Mouse (Mus musculus) heart, embryonic 14.5 days (tissue): ENCODE results near the gene Rnf34. TPM values are rescaled to one million over a fixed set of nuclear protein-coding genes. Genes with fewer than 3 reads are reported as not detected.

Experiments
- ATAC-seq: fragments of 200-750 bp; cut with Nextera tagmentation; 2 replicates; pipeline ENCODE4 v1.8.0; 2017; ENCODE audit warnings: low read depth, moderate TSS enrichment; ENCODE audit not compliant: insufficient number of reproducible peaks, insufficient read depth, low FRiP score
- H3K27ac ChIP-seq, 2 experiments: fragments of 200-500 bp in 1 of 2; fragments of 300-500 bp in 1 of 2; sonication (generic) in 1 of 2; replicated peaks in 1 of 2; 2 replicates each; pipeline ENCODE4 v1.5.1; 2012 to 2014; ENCODE audit warnings: low read depth in 2 of 2, low read length in 2 of 2, control low read depth in 1 of 2, mild to moderate bottlenecking in 1 of 2, mixed read lengths in 1 of 2; ENCODE audit not compliant: control insufficient read depth in 1 of 2, insufficient read depth in 1 of 2
- H3K27me3 ChIP-seq: fragments of 300-500 bp; sonication (generic); 2 replicates; pipeline ENCODE4 v1.6.1; 2014; ENCODE audit warnings: mild to moderate bottlenecking, low read length, control low read depth; ENCODE audit not compliant: control insufficient read depth, insufficient read depth
- H3K36me3 ChIP-seq: fragments of 300-500 bp; sonication (generic); 2 replicates; pipeline ENCODE4 v1.6.1; 2014; ENCODE audit warnings: mild to moderate bottlenecking, control low read depth, low read length, mixed read lengths; ENCODE audit not compliant: control insufficient read depth, insufficient read depth
- H3K4me1 ChIP-seq, 2 experiments: fragments of 200-500 bp in 1 of 2; fragments of 300-500 bp in 1 of 2; sonication (generic) in 1 of 2; 2 replicates each; pipeline ENCODE4 v1.6.1; 2012 to 2014; ENCODE audit warnings: low read length in 2 of 2, control low read depth in 1 of 2, mixed read lengths in 1 of 2; ENCODE audit not compliant: control insufficient read depth in 2 of 2, insufficient read depth in 2 of 2
- H3K4me2 ChIP-seq: fragments of 300-500 bp; sonication (generic); 2 replicates; pipeline ENCODE4 v1.6.1; 2014; ENCODE audit warnings: mild to moderate bottlenecking, low read length
- H3K4me3 ChIP-seq, 2 experiments: fragments of 200-500 bp in 1 of 2; fragments of 300-500 bp in 1 of 2; sonication (generic) in 1 of 2; 2 replicates each; pipeline ENCODE4 v1.5.1; 2012 to 2014; ENCODE audit warnings: low read length in 2 of 2, mild to moderate bottlenecking in 2 of 2, control low read depth in 1 of 2, low read depth in 1 of 2, moderate library complexity in 1 of 2; ENCODE audit not compliant: control insufficient read depth in 1 of 2, insufficient read depth in 1 of 2
- H3K9ac ChIP-seq: fragments of 300-500 bp; sonication (generic); 2 replicates; pipeline ENCODE4 v1.6.1; 2014; ENCODE audit warnings: mild to moderate bottlenecking, low read length
- H3K9me3 ChIP-seq: fragments of 300-500 bp; sonication (generic); 2 replicates; pipeline ENCODE4 v1.6.1; 2016; ENCODE audit warnings: low read length, control low read depth; ENCODE audit not compliant: control insufficient read depth
- WGBS: fragments of 180-500 bp; shearing (Covaris S2); extraction: QIAGEN DNeasy Blood & Tissue Kit; methylation state at CpG from one replicate; pipeline ENCODE4 v1.1.7; 2014; 5-methylcytosine and 5-hydroxymethylcytosine counted together
- polyA plus RNA-seq: library from polyadenylated mRNA; unstranded; fragments of >200 nt; fragmentation: Nextera tagmentation; extraction: Ambion mirVana; gene quantifications from 2 replicates; pipeline ENCODE4 v1.2.1, GENCODE M21; 2014

Gene Rnf34
- polyA plus RNA-seq, 1 experiment from 2014 or later = 34.7 TPM

DNA sequence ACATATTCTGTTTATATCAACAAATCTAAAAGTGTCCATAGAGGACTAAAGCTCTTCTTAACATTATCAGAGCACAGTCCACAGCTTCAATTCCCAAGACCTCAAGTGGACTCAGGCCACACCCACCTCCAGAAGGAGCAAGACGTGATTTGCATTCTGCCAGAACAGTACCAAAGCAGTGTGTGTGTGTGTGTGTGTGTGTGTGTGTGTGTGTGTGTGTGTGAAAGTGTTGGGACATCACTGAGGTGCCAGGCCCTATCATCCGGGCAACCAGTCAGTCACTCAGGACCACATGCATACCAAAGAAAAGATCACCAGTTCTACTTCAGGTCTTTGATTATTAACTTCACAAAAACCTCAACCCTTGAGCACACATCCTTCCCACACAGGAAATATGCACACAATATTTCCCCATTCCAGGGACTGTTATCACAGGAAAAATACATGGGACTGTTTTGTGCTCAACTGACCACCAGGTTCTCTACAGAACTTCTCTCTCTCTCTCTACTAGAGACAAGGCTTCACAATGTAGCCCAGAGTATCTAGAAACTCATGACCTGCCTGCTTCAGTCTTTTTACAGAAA lies 33.9 kb downstream of the Rnf34 start:
- H3K9ac ChIP-seq = no peak overlapping the region
- 53% methylated on average over 2 of the region's 2 CpGs for WGBS
- H3K4me2 ChIP-seq = no peak overlapping the region
- no peak overlapping the region for H3K27ac ChIP-seq
- peaks cover 0 to 16% of the 10 kb centered on the region in 2 experiments; a peak in 3 of 4 replicates for H3K4me1 ChIP-seq
- no peak overlapping the region for H3K4me3 ChIP-seq
- H3K27me3 ChIP-seq = no peaks in the 10 kb centered on the region
- peaks cover 40% of the 10 kb centered on the region for H3K36me3 ChIP-seq
- H3K9me3 ChIP-seq = no peaks in the 10 kb centered on the region
- no peak for ATAC-seq

DNA sequence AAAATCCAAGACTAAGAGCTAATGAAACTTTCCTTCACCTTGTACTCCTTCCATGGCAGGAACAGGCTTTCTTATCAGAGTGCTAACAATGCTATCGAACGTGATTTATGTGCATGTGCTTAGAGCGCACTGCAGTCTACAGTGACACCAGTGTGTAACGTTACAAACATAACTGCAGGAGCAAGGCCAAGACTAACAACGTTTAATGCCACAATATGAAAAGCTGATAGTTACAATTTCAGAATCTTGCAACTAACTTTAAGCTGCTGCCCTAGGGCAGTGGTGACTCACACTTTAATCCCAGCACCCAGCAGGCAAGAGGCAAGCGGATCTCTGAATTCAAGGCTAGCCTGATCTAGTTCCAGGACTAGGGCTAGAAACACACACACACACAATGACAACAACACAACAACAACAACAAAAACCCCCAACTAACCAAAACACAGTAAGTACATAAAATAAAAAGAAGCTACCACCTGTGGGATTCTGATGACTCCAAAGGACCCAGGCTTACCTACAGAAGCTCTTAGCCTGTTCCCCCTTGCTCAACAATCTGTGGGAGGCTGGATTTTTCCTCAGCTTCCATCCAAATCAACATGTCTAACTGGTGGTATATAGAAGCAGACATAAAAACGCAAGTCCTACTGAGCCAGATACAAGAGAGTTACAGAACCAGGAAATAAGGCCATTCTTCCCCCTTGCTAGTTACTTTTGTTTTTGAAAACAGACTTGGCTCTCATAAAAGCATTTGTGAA lies 34.9 kb downstream of the Rnf34 start:
- H3K27ac ChIP-seq = no peak overlapping the region

DNA sequence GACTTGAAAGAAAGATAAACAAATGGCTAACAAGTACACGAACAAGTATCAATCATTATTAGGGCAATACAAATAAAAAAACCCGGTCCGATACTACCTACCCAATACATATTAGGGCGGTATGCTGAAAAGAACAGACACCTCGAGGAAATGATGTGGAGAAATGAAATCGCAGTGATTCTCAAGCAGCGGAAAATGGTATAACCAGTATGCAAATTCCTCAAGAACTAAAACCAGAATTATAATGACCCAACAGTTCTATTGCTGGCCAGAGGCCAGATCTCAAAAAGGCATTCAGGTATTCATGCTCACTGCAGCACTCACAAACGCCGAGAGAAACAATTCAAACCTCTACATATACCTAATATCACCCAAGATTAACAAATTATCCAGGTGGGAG lies 37.2 kb downstream of the Rnf34 start:
- Histone ChIP-seq H3K4me1 (peaks cover 0 to 16% of the 10 kb centered on the region in 2 experiments; a peak in 3 of 4 replicates), H3K27ac (no peak overlapping the region), H3K27me3 (no peaks in the 10 kb centered on the region), H3K36me3 (peaks cover 12% of the 10 kb centered on the region), H3K4me2 (no peak overlapping the region), H3K9me3 (no peaks in the 10 kb centered on the region), H3K4me3 (no peak overlapping the region), H3K9ac (no peak overlapping the region)
- no peak for ATAC-seq
- 89% methylated on average over 9 of the region's 9 CpGs for WGBS

More for the DNA sequence above, 34.9 kb downstream of the Rnf34 start:
- no peak overlapping the region for H3K4me2 ChIP-seq
- no peak overlapping the region for H3K9ac ChIP-seq
- no peaks in the 10 kb centered on the region for H3K27me3 ChIP-seq
- peaks cover 0 to 16% of the 10 kb centered on the region in 2 experiments; a peak in 3 of 4 replicates for H3K4me1 ChIP-seq
- ATAC-seq = no peak
- WGBS = 58% methylated on average over 7 of the region's 7 CpGs
- no peaks in the 10 kb centered on the region for H3K9me3 ChIP-seq
- H3K4me3 ChIP-seq = no peak overlapping the region
- H3K36me3 ChIP-seq = peaks cover 30% of the 10 kb centered on the region

DNA sequence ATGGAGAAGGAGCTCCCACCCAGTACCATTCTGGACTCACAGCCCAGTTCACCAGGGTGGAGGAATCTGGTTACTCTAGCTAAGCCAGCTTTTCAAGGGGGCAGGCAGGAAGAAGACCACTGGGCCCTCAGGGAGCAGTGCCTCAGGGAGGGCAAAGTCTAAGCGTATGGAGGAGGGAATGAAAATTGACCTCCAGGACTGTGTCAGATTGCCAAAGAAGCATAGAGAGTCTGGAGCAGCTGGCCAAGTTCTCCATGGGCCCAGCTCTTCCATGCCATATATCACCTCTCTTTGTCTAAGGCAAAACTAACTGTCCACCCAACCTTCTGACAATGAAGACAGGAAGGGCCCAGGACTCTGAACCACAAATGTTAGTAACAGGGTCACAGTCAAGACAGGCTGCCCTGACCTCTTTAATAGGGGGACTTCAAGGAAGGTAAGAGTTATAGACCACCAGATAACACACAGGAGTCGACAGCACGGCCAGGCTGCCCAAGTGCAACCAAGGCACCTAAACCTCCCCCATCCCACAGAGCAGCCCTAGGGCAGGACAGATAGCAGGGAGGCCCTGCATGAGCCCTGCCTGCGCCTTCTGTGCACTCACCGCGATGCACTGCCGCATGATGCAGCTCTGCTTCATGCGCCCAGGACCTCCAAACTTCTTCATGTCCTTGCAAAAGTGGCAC lies 38.2 kb downstream of the Rnf34 start:
- no peak overlapping the region for H3K4me3 ChIP-seq
- 76% methylated on average over 8 of the region's 8 CpGs for WGBS
- H3K4me2 ChIP-seq = no peak overlapping the region
- H3K27ac ChIP-seq = no peak overlapping the region
- H3K4me1 ChIP-seq = peaks cover 0 to 16% of the 10 kb centered on the region in 2 experiments; a peak in 3 of 4 replicates
- no peaks in the 10 kb centered on the region for H3K9me3 ChIP-seq
- H3K9ac ChIP-seq = no peak overlapping the region
- H3K27me3 ChIP-seq = no peaks in the 10 kb centered on the region
- H3K36me3 ChIP-seq = peaks cover 2% of the 10 kb centered on the region; the same call in 1 of the 2 replicates
- ATAC-seq = no peak; the same call in 1 of the 2 replicates

DNA sequence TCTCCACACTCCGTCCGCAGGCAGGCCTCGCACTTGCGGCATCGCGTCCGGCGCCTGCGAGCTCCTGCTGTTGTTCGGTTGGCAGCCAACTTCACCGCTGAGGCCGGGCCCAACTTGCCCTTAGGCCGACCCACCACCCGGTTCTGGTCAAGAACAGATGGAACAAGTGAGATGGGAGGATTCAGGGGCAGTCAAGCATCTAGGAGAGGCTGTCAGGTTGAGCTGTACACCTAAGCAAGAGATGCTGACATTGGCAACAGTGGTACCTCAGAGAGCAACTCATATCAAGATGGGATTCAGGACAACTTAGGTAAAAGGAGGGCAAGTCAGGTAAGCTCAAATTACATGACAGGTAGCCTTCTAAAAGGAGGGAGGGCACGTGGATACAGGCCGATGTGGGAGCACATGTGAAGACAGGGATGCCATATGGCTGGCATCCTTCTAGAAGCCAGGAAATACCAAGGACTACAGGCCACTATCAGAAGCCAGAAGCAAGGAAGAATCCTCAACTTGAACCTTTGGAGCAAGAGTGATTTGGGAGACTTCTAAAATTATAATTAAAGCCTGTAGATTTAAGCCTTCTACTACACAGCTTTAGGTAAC lies 38.9 kb downstream of the Rnf34 start:
- no peak for ATAC-seq
- WGBS = 88% methylated on average over 16 of the region's 16 CpGs
- Histone ChIP-seq H3K4me1 (peaks cover 0 to 14% of the 10 kb centered on the region in 2 experiments; a peak in 3 of 4 replicates), H3K27me3 (no peaks in the 10 kb centered on the region), H3K4me2 (no peak overlapping the region), H3K27ac (no peak overlapping the region), H3K4me3 (no peak overlapping the region), H3K9me3 (no peaks in the 10 kb centered on the region), H3K36me3 (no peaks in the 10 kb centered on the region), H3K9ac (no peak overlapping the region)

DNA sequence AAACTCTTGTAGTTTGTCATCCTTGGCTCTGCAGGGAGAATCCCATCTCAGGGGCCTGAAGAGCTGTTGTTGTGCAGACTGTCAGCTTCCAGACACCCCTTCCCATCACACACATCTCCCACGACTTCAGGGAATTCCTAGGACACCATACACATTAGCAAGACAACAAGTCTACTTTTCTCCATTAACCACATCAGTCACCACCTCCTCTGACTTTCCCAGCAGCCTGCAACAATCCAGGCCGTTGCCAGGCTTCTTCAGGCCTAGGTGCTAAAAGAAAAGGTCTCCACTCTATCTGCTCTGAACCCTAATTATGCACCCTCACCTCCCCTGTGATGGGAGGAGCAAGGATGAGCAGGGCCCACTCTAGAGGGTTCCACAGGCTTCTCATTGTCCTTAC lies 40.5 kb downstream of the Rnf34 start:
- Histone ChIP-seq H3K9me3 (no peaks in the 10 kb centered on the region), H3K4me2 (no peak overlapping the region), H3K4me3 (no peak overlapping the region), H3K4me1 (peaks cover 0 to 3% of the 10 kb centered on the region in 2 experiments; a peak in 2 of 4 replicates), H3K36me3 (no peaks in the 10 kb centered on the region), H3K9ac (no peak overlapping the region), H3K27ac (no peak overlapping the region), H3K27me3 (no peaks in the 10 kb centered on the region)
- 42% methylated on average over 2 of the region's 2 CpGs for WGBS
- ATAC-seq = no peak

DNA sequence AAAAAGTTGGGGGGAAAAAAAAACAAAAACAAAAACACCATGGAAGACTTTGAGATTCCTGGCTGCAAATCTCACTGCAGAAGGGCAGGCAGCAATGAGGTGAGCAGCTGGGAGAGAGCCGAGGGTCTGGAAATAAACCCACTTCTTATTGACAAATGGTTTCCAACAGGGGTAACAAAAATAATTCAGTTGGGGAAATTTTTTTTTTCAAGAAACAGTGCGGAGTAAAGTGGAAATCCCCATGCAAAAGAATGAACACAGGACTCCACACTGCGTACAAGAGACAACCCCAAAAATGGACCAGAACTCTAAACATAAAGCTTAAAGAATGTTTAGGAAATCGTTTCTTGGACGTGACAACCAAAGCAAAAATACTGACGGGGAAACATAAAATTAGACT lies 43.4 kb downstream of the Rnf34 start:
- H3K4me3 ChIP-seq = no peak overlapping the region
- no peak overlapping the region for H3K9ac ChIP-seq
- no peaks in the 10 kb centered on the region for H3K27me3 ChIP-seq
- no peak for ATAC-seq
- no peaks in the 10 kb centered on the region for H3K9me3 ChIP-seq
- H3K36me3 ChIP-seq = no peaks in the 10 kb centered on the region
- 94% methylated on average over 6 of the region's 6 CpGs for WGBS
- no peak overlapping the region for H3K4me2 ChIP-seq
- no peak overlapping the region for H3K27ac ChIP-seq
- peaks cover 2 to 12% of the 10 kb centered on the region in 2 experiments; a peak in 2 of 4 replicates for H3K4me1 ChIP-seq
